Mouse (Mus musculus) right cerebral cortex, postnatal 14 days (tissue): ENCODE measurements around the gene Fmo5.

Source experiments
- DNase-seq: peaks from one replicate; pipeline ENCODE4 v3.0.0; 2022

Fmo5 gene

GRCm38 (mm10) chr3:97682159-97682502, 53.5 kb downstream of the Fmo5 start:
- no peak for DNase-seq

- DNase-seq: no peak
Observed at GRCm38 (mm10) chr3:97682576-97682975, 54.0 kb downstream of the Fmo5 start.

- no peak for DNase-seq
Observed at GRCm38 (mm10) chr3:97683560-97684195, 55.1 kb downstream of the Fmo5 start.

- no peak for DNase-seq
Observed at GRCm38 (mm10) chr3:97686372-97687117, 57.9 kb downstream of the Fmo5 start.

DNA sequence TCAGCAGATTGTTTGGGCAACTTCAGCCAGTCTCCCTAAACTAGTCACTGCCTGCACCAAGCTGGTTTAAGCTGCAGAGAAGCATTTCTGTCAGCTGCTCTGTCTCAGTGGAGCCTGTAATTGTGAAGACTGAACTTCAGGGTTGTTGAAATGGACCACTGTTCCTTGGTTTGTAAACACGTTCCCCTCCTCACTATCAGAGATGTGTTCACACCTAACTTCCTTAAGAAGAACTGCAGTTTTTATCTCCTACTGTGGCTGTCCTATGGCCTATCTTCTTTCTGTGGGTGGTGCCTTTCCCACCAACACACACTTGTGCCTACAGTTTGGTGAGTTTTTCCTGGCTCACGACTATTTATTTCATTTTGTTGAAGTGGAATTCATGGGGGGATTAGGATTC, 60.7 kb downstream of the Fmo5 start:
- DNase-seq: no peak

DNA sequence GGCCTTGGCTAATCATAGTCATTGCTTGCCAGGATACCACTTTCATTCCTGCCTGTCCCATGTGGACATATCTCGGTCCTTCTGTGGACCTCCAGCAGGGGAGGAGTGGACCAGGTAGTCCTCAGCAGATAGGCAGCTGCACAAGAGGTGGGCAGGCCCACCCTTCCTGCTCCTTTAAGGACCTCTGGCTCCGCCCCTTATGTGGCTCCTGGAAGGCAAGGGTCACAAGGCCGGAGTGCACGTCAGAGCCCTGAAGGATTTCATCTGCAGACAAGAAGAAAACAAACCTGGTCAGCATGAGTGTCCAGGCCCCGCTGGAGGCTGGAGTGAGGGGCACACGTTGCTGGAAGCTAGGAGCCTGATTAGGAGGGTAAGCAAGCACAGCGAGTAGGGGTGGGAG, 62.0 kb downstream of the Fmo5 start:
- no peak for DNase-seq

DNA sequence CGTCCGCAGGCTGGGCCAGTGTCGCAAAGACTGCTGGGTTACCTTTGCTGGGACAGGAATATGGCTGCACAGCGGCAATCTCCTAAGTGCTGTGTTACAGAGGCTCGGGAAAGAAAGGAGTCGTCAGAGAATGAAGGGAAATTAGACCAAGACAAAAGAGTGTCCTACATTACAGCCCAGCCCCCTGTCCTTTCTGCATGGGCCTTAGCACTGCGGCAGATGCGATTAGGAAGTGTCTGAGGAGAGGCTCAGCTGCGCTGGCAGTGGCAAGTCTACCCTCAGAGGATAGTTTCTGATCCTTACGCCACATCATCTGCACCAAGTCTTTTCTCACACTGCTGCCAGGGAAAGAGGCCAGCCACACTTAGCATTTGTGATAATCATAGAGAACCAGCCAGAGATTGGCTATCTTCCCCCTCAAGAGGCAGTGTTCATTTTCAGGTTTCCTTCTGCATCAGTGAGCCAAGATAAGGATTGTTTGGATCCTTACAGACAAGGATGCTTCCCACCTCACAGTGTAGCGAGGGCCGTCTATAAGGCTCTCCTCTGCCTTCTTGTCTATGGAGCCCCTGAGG, 62.9 kb downstream of the Fmo5 start:
- no peak for DNase-seq

- no peak for DNase-seq
Observed at GRCm38 (mm10) chr3:97693806-97694205, 65.2 kb downstream of the Fmo5 start.

DNA sequence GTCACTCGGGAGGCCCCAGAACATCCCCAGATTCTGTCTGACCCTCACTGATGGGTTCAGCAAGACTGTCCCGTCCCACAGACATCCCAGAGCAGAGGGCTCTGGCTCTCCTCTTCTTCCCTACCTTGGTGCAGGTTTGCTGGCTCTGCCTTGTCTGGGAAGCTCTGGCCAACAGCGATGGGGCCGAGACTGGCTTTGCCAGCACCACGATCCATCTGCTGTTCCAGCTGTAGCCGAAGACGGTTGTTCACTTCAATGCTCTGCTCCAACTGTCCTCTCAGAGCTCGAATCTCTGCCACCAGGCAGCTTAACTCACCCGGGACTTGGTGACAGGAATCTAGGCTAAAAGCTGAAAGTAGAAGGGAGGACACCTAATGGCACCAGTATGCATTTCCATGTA, 68.3 kb downstream of the Fmo5 start:
- no peak for DNase-seq

GRCm38 (mm10) chr3:97697291-97697690, 68.7 kb downstream of the Fmo5 start:
- no peak for DNase-seq

- DNase-seq: no peak
Observed at GRCm38 (mm10) chr3:97699061-97699460, 70.5 kb downstream of the Fmo5 start.

GRCm38 (mm10) chr3:97701198-97701597, 72.6 kb downstream of the Fmo5 start:
- DNase-seq: no peak

GRCm38 (mm10) chr3:97702448-97703080, 74.0 kb downstream of the Fmo5 start:
- DNase-seq: no peak
